ENCODE assay signal across 20 mouse cellular contexts in the genomic region with DNA sequence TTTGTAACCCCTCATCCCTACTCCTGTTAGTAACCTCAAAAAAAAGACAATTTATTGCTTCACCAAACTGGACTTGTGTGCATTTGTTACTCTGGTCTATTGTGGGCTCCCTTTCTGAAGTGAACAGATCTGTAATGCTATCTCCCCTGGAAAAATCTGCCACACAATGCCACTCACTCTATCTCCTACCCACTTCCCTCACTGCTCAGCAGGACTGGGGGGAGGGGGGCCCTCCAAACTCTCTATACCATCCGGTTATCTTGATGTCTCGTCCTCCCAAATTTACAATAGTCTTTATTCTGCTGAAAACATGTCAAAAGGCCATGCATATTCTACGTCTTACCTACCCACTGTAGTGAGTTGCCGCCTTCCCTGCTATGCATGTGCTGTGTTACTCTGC.
DNase-seq lines count a peak whose midpoint lies in the region; ATAC-seq and TF ChIP-seq lines count a peak whose summit lies in the region.
"Had no signal": no experiment of that assay in that cellular context is flagged by ENCODE, and none has a peak within 500 bp of the region (broad histone marks: within the 10 kb centered on the region; RNA-seq: fewer than 3 reads in every experiment).

No protein-coding gene starts in this region.

- TF ChIP-seq POLR2A in thymus, adult 2 months (IDR thresholded peaks at IDR 0.05; ENCODE audit: control insufficient read depth, extremely low read depth, insufficient read depth, low read length, poor library complexity): no peak

- no peak for TF ChIP-seq CTCF in thymus, adult 2 months (IDR thresholded peaks at IDR 0.05; ENCODE audit: borderline replicate concordance, control insufficient read depth, extremely low read depth, insufficient read depth, low read length, poor library complexity)

- DNase-seq in heart, adult 11 months: no peak
- DNase-seq in thymus, adult 2 months: peak; percentile 35
- DNase-seq in thymus, postnatal 0 days (ENCODE audit: low spot score): no peak
- DNase-seq in lung, postnatal 10 days: no peak
- DNase-seq: adrenal gland, postnatal 10 days; cerebellum, adult 11 months; cerebellum, adult 9-10 months; cerebellum, postnatal 25 days; gastrocnemius, adult 2 months; gastrocnemius, postnatal 25 days; heart, adult 18-20 months; heart, postnatal 14 days had no signal

- peaks cover 42% of the 10 kb centered on the region for H3K4me1 ChIP-seq in heart, embryonic 12.5 days (replicated peaks)
- H3K4me1 ChIP-seq in thymus, adult 2 months (replicated peaks; ENCODE audit: control insufficient read depth, insufficient read depth, low read length): peaks cover 21% of the 10 kb centered on the region
- peaks cover 10% of the 10 kb centered on the region; the same call in 1 of the 2 replicates for H3K4me1 ChIP-seq in kidney, embryonic 14.5 days (ENCODE audit: control insufficient read depth, insufficient read depth, low read length)

- H3K9me3 ChIP-seq in heart, embryonic 12.5 days (replicated peaks): peaks cover 2% of the 10 kb centered on the region; the same call in 1 of the 2 replicates
- 0 out of 2 replicates have a peak, but pooled peaks cover 3% of the 10 kb centered on the region for H3K9me3 ChIP-seq in kidney, embryonic 14.5 days (ENCODE audit: control insufficient read depth, low read length)
- H3K9me3 ChIP-seq: embryonic facial prominence, embryonic 13.5 days; heart, embryonic 10.5 days; heart, embryonic 15.5 days; hindbrain, embryonic 13.5 days had no signal

- no peaks in the 10 kb centered on the region for H3K27me3 ChIP-seq in heart, embryonic 12.5 days (replicated peaks)
- H3K27me3 ChIP-seq in thymus, adult 2 months (ENCODE audit: control insufficient read depth, insufficient read depth, low read length): no peaks in the 10 kb centered on the region
- H3K27me3 ChIP-seq in kidney, embryonic 14.5 days (ENCODE audit: control insufficient read depth, insufficient read depth, low read length): no peaks in the 10 kb centered on the region
- H3K27me3 ChIP-seq: embryonic facial prominence, embryonic 13.5 days; heart, embryonic 15.5 days; hindbrain, embryonic 13.5 days had no signal

- peaks cover 2% of the 10 kb centered on the region; the same call in 1 of the 2 replicates for H3K36me3 ChIP-seq in heart, embryonic 12.5 days
- H3K36me3 ChIP-seq in thymus, adult 2 months (ENCODE audit: control insufficient read depth, insufficient read depth, low read length): no peaks in the 10 kb centered on the region
- H3K36me3 ChIP-seq in kidney, embryonic 14.5 days (ENCODE audit: control insufficient read depth, insufficient read depth, low read length): no peaks in the 10 kb centered on the region
- H3K36me3 ChIP-seq: heart, embryonic 15.5 days had no signal

- H3K27ac ChIP-seq in heart, embryonic 12.5 days (ENCODE audit: poor library complexity, severe bottlenecking): peak overlapping the region; percentile 31; the same call in 1 of the 2 replicates
- no peak overlapping the region for H3K27ac ChIP-seq in thymus, adult 2 months (ENCODE audit: control insufficient read depth, insufficient read depth, low read length)
- no peak overlapping the region for H3K27ac ChIP-seq in kidney, embryonic 14.5 days (ENCODE audit: low read depth, low read length)
- H3K27ac ChIP-seq: embryonic facial prominence, embryonic 13.5 days; gastrocnemius, adult 2 months; heart, embryonic 15.5 days; hindbrain, embryonic 13.5 days had no signal

- H3K4me2 ChIP-seq in heart, embryonic 12.5 days: no peak overlapping the region
- no peak overlapping the region for H3K4me2 ChIP-seq in kidney, embryonic 14.5 days (replicated peaks; ENCODE audit: low read depth, low read length)
- H3K4me2 ChIP-seq: embryonic facial prominence, embryonic 13.5 days; heart, embryonic 15.5 days; hindbrain, embryonic 13.5 days had no signal

- no peak overlapping the region for H3K4me3 ChIP-seq in heart, embryonic 12.5 days
- H3K4me3 ChIP-seq in thymus, adult 2 months (ENCODE audit: control insufficient read depth, insufficient read depth, low read length): no peak overlapping the region
- H3K4me3 ChIP-seq in kidney, embryonic 14.5 days (ENCODE audit: low read length): no peak overlapping the region
- H3K4me3 ChIP-seq: embryonic facial prominence, embryonic 13.5 days; gastrocnemius, adult 2 months; heart, embryonic 10.5 days; heart, embryonic 15.5 days; hindbrain, embryonic 13.5 days had no signal

- H3K9ac ChIP-seq in heart, embryonic 12.5 days: no peak overlapping the region
- H3K9ac ChIP-seq in kidney, embryonic 14.5 days (ENCODE audit: low read depth, low read length): no peak overlapping the region
- H3K9ac ChIP-seq: embryonic facial prominence, embryonic 13.5 days; heart, embryonic 15.5 days; hindbrain, embryonic 13.5 days had no signal

- no peak for ATAC-seq in heart, embryonic 12.5 days (ENCODE audit: insufficient number of reproducible peaks, low FRiP score)
- 0 out of 2 replicates have a peak, but pooled peaks have one; percentile 23 for ATAC-seq in megakaryocyte-erythroid progenitor cell, adult 5-6 weeks (replicated peaks; ENCODE audit: low FRiP score, low TSS enrichment, poor library complexity, severe bottlenecking)
- no peak for ATAC-seq in kidney, embryonic 14.5 days (ENCODE audit: low FRiP score, low TSS enrichment)
- ATAC-seq: forebrain, embryonic 14.5 days had no signal

- 54% methylated on average over 4 of the region's 4 CpGs for WGBS in heart, embryonic 12.5 days
- 32% methylated on average over 4 of the region's 4 CpGs for WGBS in thymus, adult 2 months
- 85% methylated on average over 4 of the region's 4 CpGs for WGBS in kidney, embryonic 14.5 days
